Mouse (Mus musculus): ENCODE measurements around the gene Armh3. TPM values are rescaled to one million over a fixed set of nuclear protein-coding genes. Genes with fewer than 3 reads are reported as not detected.

The Armh3 gene
- total and polyA plus RNA-seq, 3 experiments, result 1.1 to 4.9 (median 1.9) TPM

DNA sequence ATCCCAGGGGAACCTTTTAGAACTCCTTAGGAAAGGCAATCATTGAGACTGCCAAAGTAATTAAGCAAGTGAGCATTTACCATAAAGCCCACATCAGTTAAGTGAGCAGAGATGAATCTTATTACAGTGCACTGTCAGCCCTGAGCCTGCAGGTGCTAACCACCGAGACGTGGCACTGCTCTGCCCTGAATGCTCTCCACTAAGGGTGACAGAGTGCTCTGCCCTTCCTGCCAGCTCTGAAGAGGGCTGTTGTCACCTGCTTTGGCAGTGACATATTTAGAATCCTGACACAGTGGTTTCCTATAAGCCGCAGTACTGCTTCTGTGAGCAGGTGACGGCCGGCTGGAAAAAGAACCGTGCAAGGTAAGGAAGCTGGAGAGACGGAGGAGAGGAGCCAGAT lies 143.8 kb downstream of the Armh3 start:
- Histone ChIP-seq H3K27ac (ENCODE audit: insufficient read depth, low read depth) (no peak overlapping the region), H3K9me3 (replicated peaks; ENCODE audit: low read length) (no peaks in the 10 kb centered on the region), H3K4me1 (ENCODE audit: control insufficient read depth in 1 of 2, insufficient read depth in 2 of 2) (no peaks in the 10 kb centered on the region), H3K9ac (ENCODE audit: insufficient read depth, low read depth) (no peak overlapping the region), H3K79me2 (replicated peaks; ENCODE audit: control insufficient read depth, extremely low read depth, insufficient read depth, poor library complexity, severe bottlenecking) (no peaks in the 10 kb centered on the region), H3K36me3 (replicated peaks in 1 of 2; ENCODE audit: control insufficient read depth in 1 of 2, insufficient read depth in 1 of 2, low read length in 1 of 2) (no peaks in the 10 kb centered on the region), H3K27me3 (replicated peaks) (no peaks in the 10 kb centered on the region), H3K4me3 (replicated peaks in 1 of 3; ENCODE audit: low read depth in 2 of 3, low read length in 2 of 3, poor library complexity in 1 of 3) (no peak overlapping the region), H3K4me2 (ENCODE audit: insufficient read depth, low read depth, poor library complexity, severe bottlenecking) (no peak overlapping the region)
- TF ChIP-seq MXI1 (IDR thresholded peaks at IDR 0.05; ENCODE audit: low read depth, low read length) (no peak), ZNF384 (IDR thresholded peaks at IDR 0.05; ENCODE audit: low read depth, low read length) (no peak), MAZ (IDR thresholded peaks at IDR 0.05; ENCODE audit: low read depth, low read length) (no peak), BHLHE40 (IDR thresholded peaks at IDR 0.05; ENCODE audit: low read depth, low read length) (no peak), KAT2A (IDR thresholded peaks at IDR 0.05; ENCODE audit: insufficient replicate concordance, low read length) (no peak), TBP (conservative IDR thresholded peaks at IDR 0.05; ENCODE audit: low read depth, low read length) (no peak), PAX5 (IDR thresholded peaks at IDR 0.05; ENCODE audit: low read length) (no peak), ZKSCAN1 (IDR thresholded peaks at IDR 0.05; ENCODE audit: borderline replicate concordance, low read depth, low read length) (no peak), USF2 (conservative IDR thresholded peaks at IDR 0.05; ENCODE audit: low read depth, low read length) (no peak), SIN3A (IDR thresholded peaks at IDR 0.05; ENCODE audit: low read length) (no peak), MYC (IDR thresholded peaks at IDR 0.05; ENCODE audit: low read depth, low read length) (no peak), IRF4 (IDR thresholded peaks at IDR 0.05; ENCODE audit: low read depth, low read length) (no peak), NELFE (IDR thresholded peaks at IDR 0.05; ENCODE audit: low read depth, low read length) (no peak), GABPA (IDR thresholded peaks at IDR 0.05; ENCODE audit: insufficient replicate concordance, low read depth, low read length) (no peak), NRF1 (IDR thresholded peaks at IDR 0.05; ENCODE audit: low read depth, low read length) (no peak), RAD21 (IDR thresholded peaks at IDR 0.05; ENCODE audit: low read depth, low read length) (no peak), JUN (IDR thresholded peaks at IDR 0.05; ENCODE audit: insufficient read depth, low read depth, low read length) (no peak), TCF12 (IDR thresholded peaks at IDR 0.05; ENCODE audit: low read depth, low read length) (no peak), MAX (IDR thresholded peaks at IDR 0.05; ENCODE audit: low read length) (no peak), UBTF (IDR thresholded peaks at IDR 0.05; ENCODE audit: low read depth, low read length) (no peak)
- dilution Hi-C loops (cut with MboI; ENCODE audit: extremely low pct_ligation_motif_present, extremely low pct_unique_long_range_greater_than_20kb, low sequenced_read_pairs) (no loop called here), in situ Hi-C loops (cut with MboI; ENCODE audit: low pct_ligation_motif_present, low pct_unique_long_range_greater_than_20kb, low sequenced_read_pairs) (no loop called here)
- DNase-seq (ENCODE audit: extremely low read depth), result no peak

DNA sequence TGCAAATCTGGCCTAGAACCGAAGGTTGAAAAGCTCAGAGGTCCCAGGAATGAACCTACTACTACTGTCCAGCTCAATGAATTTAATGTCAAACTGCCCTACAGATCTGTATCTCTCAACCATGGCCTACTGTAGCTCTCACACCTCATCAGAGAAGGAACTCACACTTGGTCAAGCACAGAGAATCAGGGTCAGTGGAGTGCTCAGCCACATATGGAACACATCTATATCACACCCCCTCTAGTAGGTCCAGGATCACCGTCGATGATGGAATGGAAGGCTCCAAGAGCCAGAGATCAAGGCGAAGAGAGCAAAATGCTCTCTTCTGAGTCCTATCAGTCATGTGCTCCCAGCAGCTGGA lies 150.6 kb downstream of the Armh3 start:
- no peak overlapping the region for H3K27ac ChIP-seq (ENCODE audit: insufficient read depth, low read depth)
- TF ChIP-seq TCF12 (IDR thresholded peaks at IDR 0.05; ENCODE audit: low read depth, low read length) (no peak), MYC (IDR thresholded peaks at IDR 0.05; ENCODE audit: low read depth, low read length) (no peak), CHD2 (IDR thresholded peaks at IDR 0.05; ENCODE audit: low read length) (no peak), ELF1 (IDR thresholded peaks at IDR 0.05; ENCODE audit: low read depth, low read length) (no peak), E2F4 (IDR thresholded peaks at IDR 0.05; ENCODE audit: insufficient replicate concordance, low read depth, low read length) (no peak), USF1 (IDR thresholded peaks at IDR 0.05; ENCODE audit: low read depth, low read length) (no peak), SIN3A (IDR thresholded peaks at IDR 0.05; ENCODE audit: low read length) (no peak), RCOR1 (conservative IDR thresholded peaks at IDR 0.05; ENCODE audit: low read depth, low read length) (no peak), CHD1 (IDR thresholded peaks at IDR 0.05; ENCODE audit: low read depth, low read length) (no peak), ZKSCAN1 (IDR thresholded peaks at IDR 0.05; ENCODE audit: borderline replicate concordance, low read depth, low read length) (no peak), UBTF (IDR thresholded peaks at IDR 0.05; ENCODE audit: low read depth, low read length) (no peak), ZC3H11A (IDR thresholded peaks at IDR 0.05; ENCODE audit: low read depth, low read length) (no peak), BHLHE40 (IDR thresholded peaks at IDR 0.05; ENCODE audit: low read depth, low read length) (no peak)
- peaks cover 3 to 34% of the 10 kb centered on the region in 2 experiments; a peak in 2 of 4 replicates for H3K4me1 ChIP-seq (ENCODE audit: control insufficient read depth in 1 of 2, insufficient read depth in 2 of 2)
- no peak overlapping the region for H3K4me2 ChIP-seq (ENCODE audit: insufficient read depth, low read depth, poor library complexity, severe bottlenecking)
- in situ Hi-C loops (cut with MboI; ENCODE audit: low pct_ligation_motif_present, low pct_unique_long_range_greater_than_20kb, low sequenced_read_pairs), result no loop called here
- H3K79me2 ChIP-seq (replicated peaks; ENCODE audit: control insufficient read depth, extremely low read depth, insufficient read depth, poor library complexity, severe bottlenecking), result no peaks in the 10 kb centered on the region
- no peaks in the 10 kb centered on the region for H3K36me3 ChIP-seq (replicated peaks in 1 of 2; ENCODE audit: control insufficient read depth in 1 of 2, insufficient read depth in 1 of 2, low read length in 1 of 2)
- no peak overlapping the region for H3K4me3 ChIP-seq (replicated peaks in 1 of 3; ENCODE audit: low read depth in 2 of 3, low read length in 2 of 3, poor library complexity in 1 of 3)
- no peaks in the 10 kb centered on the region for H3K27me3 ChIP-seq (replicated peaks)
- H3K9ac ChIP-seq (ENCODE audit: insufficient read depth, low read depth), result no peak overlapping the region
- no peaks in the 10 kb centered on the region for H3K9me3 ChIP-seq (replicated peaks; ENCODE audit: low read length)
- dilution Hi-C loops (cut with MboI; ENCODE audit: extremely low pct_ligation_motif_present, extremely low pct_unique_long_range_greater_than_20kb, low sequenced_read_pairs), result no loop called here
- no peak for DNase-seq (ENCODE audit: extremely low read depth)

Measured in CH12.LX (cell line).